Mouse (Mus musculus) thymus, postnatal 36 days (tissue): ENCODE data around the gene Slc9c1.

Source experiments
- DNase-seq, 2 experiments: peaks; one replicate each; pipeline ENCODE4 v3.0.0; 2022; ENCODE audit warnings: mixed read lengths in 2 of 2

The Slc9c1 gene

GRCm38 (mm10) chr16:45629497-45630105, 94.5 kb downstream of the Slc9c1 start:
- no peak for DNase-seq

DNA sequence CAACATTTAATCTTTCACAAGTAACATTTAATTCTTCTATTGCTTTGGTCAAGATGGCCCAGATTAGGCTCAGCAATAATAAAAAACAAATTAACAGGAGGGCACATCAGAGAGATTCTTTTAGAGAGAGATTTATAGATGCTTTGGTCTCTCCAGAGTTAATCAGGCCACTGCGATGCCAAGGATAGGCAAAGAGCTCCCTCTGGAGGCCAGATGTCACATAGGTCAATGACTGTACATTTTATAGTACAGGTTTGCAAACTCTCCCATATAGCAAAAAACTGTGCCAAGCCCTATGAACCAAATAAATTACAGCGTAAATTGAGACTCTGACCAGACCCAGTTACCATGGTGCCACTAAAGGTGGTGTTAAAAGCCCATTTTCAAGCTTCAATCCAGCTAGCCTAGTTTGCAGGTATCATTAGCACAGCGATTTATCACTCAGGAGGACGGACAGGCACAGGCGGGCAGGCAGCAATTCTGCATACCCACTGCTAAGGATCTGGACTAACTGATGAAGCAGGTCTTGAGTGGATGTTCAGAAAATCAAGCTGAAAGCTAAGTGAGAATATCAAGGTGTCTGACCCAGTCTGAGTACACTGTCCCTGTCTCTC, 95.3 kb downstream of the Slc9c1 start:
- DNase-seq: peak; percentile 44 to 53

DNA sequence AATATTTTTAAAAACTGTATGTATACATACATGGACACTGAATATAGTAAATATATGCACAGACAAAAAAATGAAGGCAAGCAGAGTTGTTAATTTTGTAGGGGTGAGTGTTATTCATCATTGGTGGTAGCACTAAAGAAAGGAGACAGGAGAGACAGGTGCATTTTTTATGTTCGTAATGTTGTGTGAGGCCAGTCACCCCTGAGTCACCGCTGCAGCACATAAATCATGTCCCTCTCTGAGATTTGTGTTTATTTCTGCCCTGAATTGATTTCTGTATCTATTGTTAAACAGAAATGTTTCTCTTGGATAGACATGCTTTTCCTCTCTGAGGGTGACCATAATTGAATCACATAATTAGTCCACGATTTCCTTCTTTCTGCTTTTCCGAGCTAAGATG, 97.3 kb downstream of the Slc9c1 start:
- DNase-seq: no peak

- no peak for DNase-seq
These were observed 100.7 kb downstream of the Slc9c1 start for GRCm38 (mm10) chr16:45635826-45636225.

- DNase-seq: no peak
These were observed 105.1 kb downstream of the Slc9c1 start for GRCm38 (mm10) chr16:45640070-45640762.

DNA sequence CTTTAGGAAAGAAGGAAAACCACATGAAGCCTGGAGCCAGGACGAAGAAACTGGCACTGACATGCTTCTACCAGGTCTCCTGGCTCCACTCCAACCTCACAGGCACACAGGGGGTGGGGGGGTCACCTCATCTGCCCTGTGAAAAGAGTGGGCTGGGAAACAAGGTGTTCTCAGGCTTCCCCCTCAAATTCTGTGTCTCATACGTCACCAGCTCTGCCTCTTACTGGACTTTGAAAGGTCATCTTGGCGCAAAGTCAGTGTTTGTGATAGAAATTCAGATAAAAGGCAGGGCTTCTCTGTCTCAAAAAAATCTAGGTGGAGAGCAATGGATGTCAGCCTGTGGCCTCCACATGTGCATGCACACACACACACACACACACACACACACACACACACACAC, 106.2 kb downstream of the Slc9c1 start:
- no peak for DNase-seq

GRCm38 (mm10) chr16:45643944-45644343, 108.8 kb downstream of the Slc9c1 start:
- DNase-seq: no peak

DNA sequence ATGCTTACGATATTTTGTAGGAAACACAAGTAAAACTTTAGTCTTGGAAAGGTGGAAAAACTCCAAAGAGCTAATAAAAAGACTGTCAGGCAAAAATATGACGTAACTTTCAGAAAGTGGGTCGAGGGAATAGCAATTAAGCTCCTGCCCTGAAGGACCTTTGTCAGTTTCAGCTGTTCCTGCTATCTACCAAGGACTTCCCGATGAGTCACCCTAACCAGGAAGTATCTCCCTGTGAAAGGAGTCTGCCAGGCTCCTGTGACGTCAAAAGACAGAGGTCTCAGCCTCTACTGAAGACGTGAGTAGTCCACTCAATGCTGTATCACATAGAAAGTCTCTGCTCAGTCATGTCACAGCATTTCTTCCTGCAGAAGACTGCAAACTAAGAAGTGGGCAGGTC, 109.3 kb downstream of the Slc9c1 start:
- DNase-seq: no peak

GRCm38 (mm10) chr16:45651497-45651896, 116.4 kb downstream of the Slc9c1 start:
- no peak for DNase-seq

- DNase-seq: no peak
These were observed 118.2 kb downstream of the Slc9c1 start for GRCm38 (mm10) chr16:45653009-45653933.

- peak; percentile 15 to 17 for DNase-seq
These were observed 118.8 kb downstream of the Slc9c1 start, which contains the start of gene BC016579 for GRCm38 (mm10) chr16:45653934-45654332. BC016579 (minus strand) TSS chr16:45654068.

GRCm38 (mm10) chr16:45654465-45654864, 119.4 kb downstream of the Slc9c1 start:
- DNase-seq: no peak
